Mouse (Mus musculus) lung, embryonic 16.5 days (tissue): ENCODE results near the gene Cckbr. TPM values are rescaled to one million over a fixed set of nuclear protein-coding genes. Genes with fewer than 3 reads are reported as not detected.

Source experiments
- ATAC-seq: fragments of 200-750 bp; cut with Nextera tagmentation; 2 replicates; pipeline ENCODE4 v1.8.0; 2017; ENCODE audit warnings: low read depth, mild to moderate bottlenecking, moderate library complexity
- H3K27ac ChIP-seq: fragments of 300-500 bp; sonication (generic); 2 replicates; pipeline ENCODE4 v1.5.1; 2014; ENCODE audit warnings: mild to moderate bottlenecking, control low read depth, low read length
- H3K27me3 ChIP-seq: fragments of 300-500 bp; sonication (generic); 2 replicates; pipeline ENCODE4 v1.6.1; 2014; ENCODE audit warnings: low read depth, low read length, mixed read lengths; ENCODE audit not compliant: control insufficient read depth, insufficient read depth
- H3K36me3 ChIP-seq: fragments of 300-500 bp; sonication (generic); 2 replicates; pipeline ENCODE4 v1.6.1; 2014; ENCODE audit warnings: low read length; ENCODE audit not compliant: control insufficient read depth, insufficient read depth
- H3K4me1 ChIP-seq: fragments of 300-500 bp; sonication (generic); replicated peaks from 2 replicates; pipeline ENCODE4 v1.6.1; 2014; ENCODE audit warnings: low read length, mixed read lengths; ENCODE audit not compliant: control insufficient read depth, insufficient read depth
- H3K4me2 ChIP-seq: fragments of 300-500 bp; sonication (generic); 2 replicates; pipeline ENCODE4 v1.6.1; 2014; ENCODE audit warnings: low read depth, low read length, control low read depth
- H3K4me3 ChIP-seq: fragments of 300-500 bp; sonication (generic); 2 replicates; pipeline ENCODE4 v1.5.1; 2014; ENCODE audit warnings: mild to moderate bottlenecking, low read length, control low read depth
- H3K9ac ChIP-seq: fragments of 300-500 bp; sonication (generic); 2 replicates; pipeline ENCODE4 v1.6.1; 2014; ENCODE audit warnings: low read length, control low read depth
- H3K9me3 ChIP-seq: fragments of 300-500 bp; sonication (generic); 2 replicates; pipeline ENCODE4 v1.6.1; 2016; ENCODE audit warnings: low read length; ENCODE audit not compliant: control insufficient read depth
- WGBS: fragments of 180-500 bp; shearing (Covaris S2); extraction: QIAGEN DNeasy Blood & Tissue Kit; methylation state at CpG from one replicate; pipeline ENCODE4 v1.1.7; 2014; 5-methylcytosine and 5-hydroxymethylcytosine counted together
- polyA plus RNA-seq: library from polyadenylated mRNA; unstranded; fragments of >200 nt; fragmentation: Nextera tagmentation; extraction: Ambion mirVana; gene quantifications from 2 replicates; pipeline ENCODE4 v1.2.1, GENCODE M21; 2015

The Cckbr gene
- polyA plus RNA-seq, 1 experiment from 2014 or later, result 0.26 TPM

GRCm38 (mm10) chr7:105499676-105500075 lies 74.1 kb downstream of the Cckbr start:
- Histone ChIP-seq H3K36me3 (no peaks in the 10 kb centered on the region), H3K9ac (no peak overlapping the region)
- WGBS, result 87% methylated on average over 1 of the region's 1 CpGs

GRCm38 (mm10) chr7:105501984-105502383 lies 76.5 kb downstream of the Cckbr start:
- ATAC-seq, result no peak
- WGBS, result 56% methylated on average over 4 of the region's 4 CpGs
- Histone ChIP-seq H3K9ac (no peak overlapping the region), H3K4me3 (no peak overlapping the region), H3K9me3 (no peaks in the 10 kb centered on the region), H3K27me3 (no peaks in the 10 kb centered on the region), H3K4me1 (no peaks in the 10 kb centered on the region), H3K4me2 (no peak overlapping the region), H3K27ac (no peak overlapping the region), H3K36me3 (no peaks in the 10 kb centered on the region)

More at GRCm38 (mm10) chr7:105499676-105500075, 74.1 kb downstream of the Cckbr start:
- H3K9me3 ChIP-seq, result no peaks in the 10 kb centered on the region
- H3K27ac ChIP-seq, result no peak overlapping the region
- no peak for ATAC-seq
- H3K4me1 ChIP-seq, result no peaks in the 10 kb centered on the region
- no peaks in the 10 kb centered on the region for H3K27me3 ChIP-seq
- H3K4me3 ChIP-seq, result no peak overlapping the region
- no peak overlapping the region for H3K4me2 ChIP-seq

GRCm38 (mm10) chr7:105507257-105507656 lies 81.7 kb downstream of the Cckbr start:
- H3K27me3 ChIP-seq, result no peaks in the 10 kb centered on the region
- no peaks in the 10 kb centered on the region for H3K9me3 ChIP-seq
- no peak overlapping the region for H3K27ac ChIP-seq
- H3K4me1 ChIP-seq, result no peaks in the 10 kb centered on the region
- no peak for ATAC-seq
- 64% methylated on average over 4 of the region's 4 CpGs for whole genome bisulfite sequencing
- H3K36me3 ChIP-seq, result no peaks in the 10 kb centered on the region
- no peak overlapping the region for H3K4me2 ChIP-seq
- no peak overlapping the region for H3K9ac ChIP-seq
- no peak overlapping the region for H3K4me3 ChIP-seq

- no peaks in the 10 kb centered on the region for H3K9me3 ChIP-seq
- H3K4me3 ChIP-seq, result no peak overlapping the region
- H3K27ac ChIP-seq, result no peak overlapping the region
- WGBS, result 73% methylated on average over 5 of the region's 5 CpGs
- no peak overlapping the region for H3K4me2 ChIP-seq
- H3K9ac ChIP-seq, result no peak overlapping the region
- no peaks in the 10 kb centered on the region for H3K27me3 ChIP-seq
- no peak for ATAC-seq
- no peaks in the 10 kb centered on the region for H3K36me3 ChIP-seq
- H3K4me1 ChIP-seq, result no peaks in the 10 kb centered on the region
These were observed 84.6 kb downstream of the Cckbr start for GRCm38 (mm10) chr7:105510143-105510542.

GRCm38 (mm10) chr7:105513845-105514291 lies 88.3 kb downstream of the Cckbr start:
- Histone ChIP-seq H3K9me3 (no peaks in the 10 kb centered on the region), H3K36me3 (no peaks in the 10 kb centered on the region), H3K4me1 (no peaks in the 10 kb centered on the region), H3K27me3 (no peaks in the 10 kb centered on the region), H3K9ac (no peak overlapping the region), H3K4me3 (no peak overlapping the region), H3K4me2 (no peak overlapping the region), H3K27ac (no peak overlapping the region)
- ATAC-seq, result no peak
- 38% methylated on average over 5 of the region's 5 CpGs for WGBS

- no peak for ATAC-seq
- Histone ChIP-seq H3K9me3 (no peaks in the 10 kb centered on the region), H3K9ac (no peak overlapping the region), H3K36me3 (no peaks in the 10 kb centered on the region), H3K4me3 (no peak overlapping the region), H3K4me2 (no peak overlapping the region), H3K4me1 (no peaks in the 10 kb centered on the region), H3K27ac (no peak overlapping the region), H3K27me3 (no peaks in the 10 kb centered on the region)
- 35% methylated on average over 5 of the region's 5 CpGs for WGBS
These were observed 89.0 kb downstream of the Cckbr start for GRCm38 (mm10) chr7:105514561-105514960.

- ATAC-seq, result peak; percentile 26; the same call in 1 of the 2 replicates
These were observed 89.6 kb downstream of the Cckbr start for GRCm38 (mm10) chr7:105515178-105515577.

GRCm38 (mm10) chr7:105516669-105517360 lies 91.3 kb downstream of the Cckbr start:
- ATAC-seq, result no peak
- H3K9me3 ChIP-seq, result no peaks in the 10 kb centered on the region

More at GRCm38 (mm10) chr7:105515178-105515577, 89.6 kb downstream of the Cckbr start:
- H3K36me3 ChIP-seq, result no peaks in the 10 kb centered on the region
- H3K4me3 ChIP-seq, result no peak overlapping the region
- 5% methylated on average over 5 of the region's 5 CpGs for WGBS
- H3K9me3 ChIP-seq, result no peaks in the 10 kb centered on the region
- H3K4me1 ChIP-seq, result no peaks in the 10 kb centered on the region
- no peaks in the 10 kb centered on the region for H3K27me3 ChIP-seq
- H3K9ac ChIP-seq, result no peak overlapping the region
- no peak overlapping the region for H3K27ac ChIP-seq
- no peak overlapping the region for H3K4me2 ChIP-seq

GRCm38 (mm10) chr7:105519336-105519735 lies 93.8 kb downstream of the Cckbr start:
- H3K27me3 ChIP-seq, result no peaks in the 10 kb centered on the region
- H3K9me3 ChIP-seq, result no peaks in the 10 kb centered on the region
- 65% methylated on average over 11 of the region's 11 CpGs for WGBS
- H3K9ac ChIP-seq, result no peak overlapping the region
- no peaks in the 10 kb centered on the region for H3K36me3 ChIP-seq
- no peak overlapping the region for H3K4me2 ChIP-seq
- no peaks in the 10 kb centered on the region for H3K4me1 ChIP-seq
- no peak overlapping the region for H3K27ac ChIP-seq
- no peak for ATAC-seq
- H3K4me3 ChIP-seq, result no peak overlapping the region

More at GRCm38 (mm10) chr7:105516669-105517360, 91.3 kb downstream of the Cckbr start:
- Histone ChIP-seq H3K36me3 (no peaks in the 10 kb centered on the region), H3K27me3 (no peaks in the 10 kb centered on the region), H3K4me3 (no peak overlapping the region), H3K4me2 (no peak overlapping the region), H3K4me1 (no peaks in the 10 kb centered on the region), H3K27ac (no peak overlapping the region), H3K9ac (no peak overlapping the region)
- 36% methylated on average over 9 of the region's 9 CpGs for WGBS
